Mouse (Mus musculus): Measurements from ENCODE around the gene Slc6a8. TPM values are rescaled to one million over a fixed set of nuclear protein-coding genes. Genes with fewer than 3 reads are reported as not detected.

Gene Slc6a8
- polyA plus RNA-seq, 1 experiment from 2014 or later: 9.5 TPM

GRCm38 (mm10) chrX:73653392-73653791 lies 19.6 kb upstream of the Slc6a8 start:
- Histone ChIP-seq H3K9ac (replicated peaks; ENCODE audit: low read length) (no peak overlapping the region), H3K4me3 (replicated peaks; ENCODE audit: low read depth, low read length) (no peak overlapping the region), H3K9me3 (ENCODE audit: control insufficient read depth, low read length) (no peaks in the 10 kb centered on the region), H3K36me3 (ENCODE audit: control insufficient read depth, insufficient read depth, low read length) (no peaks in the 10 kb centered on the region), H3K27ac (replicated peaks; ENCODE audit: low read depth, low read length) (no peak overlapping the region), H3K4me1 (ENCODE audit: control insufficient read depth, insufficient read depth, low read length) (no peaks in the 10 kb centered on the region), H3K27me3 (ENCODE audit: control insufficient read depth, insufficient read depth, low read length) (no peaks in the 10 kb centered on the region), H3K4me2 (ENCODE audit: low read length) (no peak overlapping the region)
- DNase-seq (no peak), ATAC-seq (ENCODE audit: low FRiP score, low TSS enrichment) (no peak)
- WGBS: 87% methylated on average over 6 of the region's 6 CpGs

GRCm38 (mm10) chrX:73654177-73654576 lies 18.8 kb upstream of the Slc6a8 start:
- H3K4me2 ChIP-seq (ENCODE audit: low read length): no peak overlapping the region
- ATAC-seq (ENCODE audit: low FRiP score, low TSS enrichment): peak; percentile 71

GRCm38 (mm10) chrX:73655529-73655928 lies 17.4 kb upstream of the Slc6a8 start:
- no peak for ATAC-seq (ENCODE audit: low FRiP score, low TSS enrichment)
- H3K27me3 ChIP-seq (ENCODE audit: control insufficient read depth, insufficient read depth, low read length): no peaks in the 10 kb centered on the region
- H3K4me1 ChIP-seq (ENCODE audit: control insufficient read depth, insufficient read depth, low read length): 0 out of 2 replicates have a peak, but pooled peaks cover 5% of the 10 kb centered on the region
- no peak overlapping the region for H3K4me2 ChIP-seq (ENCODE audit: low read length)
- H3K36me3 ChIP-seq (ENCODE audit: control insufficient read depth, insufficient read depth, low read length): no peaks in the 10 kb centered on the region
- no peaks in the 10 kb centered on the region for H3K9me3 ChIP-seq (ENCODE audit: control insufficient read depth, low read length)
- H3K4me3 ChIP-seq (replicated peaks; ENCODE audit: low read depth, low read length): no peak overlapping the region
- no peak overlapping the region for H3K9ac ChIP-seq (replicated peaks; ENCODE audit: low read length)
- WGBS: 77% methylated on average over 3 of the region's 3 CpGs
- peak; percentile 39 for DNase-seq
- H3K27ac ChIP-seq (replicated peaks; ENCODE audit: low read depth, low read length): no peak overlapping the region

More at GRCm38 (mm10) chrX:73654177-73654576, 18.8 kb upstream of the Slc6a8 start:
- Histone ChIP-seq H3K9ac (replicated peaks; ENCODE audit: low read length) (no peak overlapping the region), H3K9me3 (ENCODE audit: control insufficient read depth, low read length) (no peaks in the 10 kb centered on the region), H3K4me1 (ENCODE audit: control insufficient read depth, insufficient read depth, low read length) (no peaks in the 10 kb centered on the region), H3K4me3 (replicated peaks; ENCODE audit: low read depth, low read length) (no peak overlapping the region), H3K27ac (replicated peaks; ENCODE audit: low read depth, low read length) (no peak overlapping the region), H3K27me3 (ENCODE audit: control insufficient read depth, insufficient read depth, low read length) (no peaks in the 10 kb centered on the region), H3K36me3 (ENCODE audit: control insufficient read depth, insufficient read depth, low read length) (no peaks in the 10 kb centered on the region)
- 16% methylated on average over 6 of the region's 6 CpGs for WGBS
- DNase-seq: peak; percentile 80

GRCm38 (mm10) chrX:73658391-73658790 lies 14.6 kb upstream of the Slc6a8 start:
- H3K4me2 ChIP-seq (ENCODE audit: low read length): peak overlapping the region; percentile 57
- no peaks in the 10 kb centered on the region for H3K27me3 ChIP-seq (ENCODE audit: control insufficient read depth, insufficient read depth, low read length)
- 0 out of 2 replicates have a peak, but pooled peaks cover 5% of the 10 kb centered on the region for H3K4me1 ChIP-seq (ENCODE audit: control insufficient read depth, insufficient read depth, low read length)
- ATAC-seq (ENCODE audit: low FRiP score, low TSS enrichment): no peak
- no peak overlapping the region for H3K9ac ChIP-seq (replicated peaks; ENCODE audit: low read length)
- H3K9me3 ChIP-seq (ENCODE audit: control insufficient read depth, low read length): no peaks in the 10 kb centered on the region
- H3K36me3 ChIP-seq (ENCODE audit: control insufficient read depth, insufficient read depth, low read length): no peaks in the 10 kb centered on the region
- peak; percentile 6 for DNase-seq
- no peak overlapping the region for H3K27ac ChIP-seq (replicated peaks; ENCODE audit: low read depth, low read length)
- WGBS: 55% methylated on average over 6 of the region's 7 CpGs
- H3K4me3 ChIP-seq (replicated peaks; ENCODE audit: low read depth, low read length): peak overlapping the region; percentile 48

- WGBS: 61% methylated on average over 13 of the region's 13 CpGs
- Histone ChIP-seq H3K9ac (replicated peaks; ENCODE audit: low read length) (peak overlapping the region; percentile 49; the same call in 1 of the 2 replicates), H3K27ac (replicated peaks; ENCODE audit: low read depth, low read length) (peak overlapping the region; percentile 60), H3K4me2 (ENCODE audit: low read length) (peak overlapping the region; percentile 57), H3K36me3 (ENCODE audit: control insufficient read depth, insufficient read depth, low read length) (no peaks in the 10 kb centered on the region), H3K4me3 (replicated peaks; ENCODE audit: low read depth, low read length) (peak overlapping the region; percentile 48), H3K9me3 (ENCODE audit: control insufficient read depth, low read length) (no peaks in the 10 kb centered on the region), H3K4me1 (ENCODE audit: control insufficient read depth, insufficient read depth, low read length) (0 out of 2 replicates have a peak, but pooled peaks cover 5% of the 10 kb centered on the region), H3K27me3 (ENCODE audit: control insufficient read depth, insufficient read depth, low read length) (no peaks in the 10 kb centered on the region)
- no peak for DNase-seq
- peak; percentile 16; the same call in 1 of the 2 replicates for ATAC-seq (ENCODE audit: low FRiP score, low TSS enrichment)
Observed at GRCm38 (mm10) chrX:73658936-73659574, 13.9 kb upstream of the Slc6a8 start.

GRCm38 (mm10) chrX:73659575-73660283 lies 13.2 kb upstream of the Slc6a8 start, which contains the start of gene Pnck:
Gene Pnck, minus strand, starts transcription at chrX:73660117.
- peak; percentile 74 for ATAC-seq (ENCODE audit: low FRiP score, low TSS enrichment)
- DNase-seq: peak; percentile 74
- H3K27ac ChIP-seq (replicated peaks; ENCODE audit: low read depth, low read length): peak within 1 kb of the TSS; percentile 60
- no peaks in the 10 kb centered on the region for H3K36me3 ChIP-seq (ENCODE audit: control insufficient read depth, insufficient read depth, low read length)
- H3K4me2 ChIP-seq (ENCODE audit: low read length): peak within 1 kb of the TSS; percentile 57
- H3K9ac ChIP-seq (replicated peaks; ENCODE audit: low read length): peak within 1 kb of the TSS; percentile 49
- no peaks in the 10 kb centered on the region for H3K27me3 ChIP-seq (ENCODE audit: control insufficient read depth, insufficient read depth, low read length)
- 27% methylated on average over 47 of the region's 57 CpGs for WGBS
- no peaks in the 10 kb centered on the region for H3K9me3 ChIP-seq (ENCODE audit: control insufficient read depth, low read length)
- peak within 1 kb of the TSS; percentile 48 for H3K4me3 ChIP-seq (replicated peaks; ENCODE audit: low read depth, low read length)
- 0 out of 2 replicates have a peak, but pooled peaks cover 5% of the 10 kb centered on the region for H3K4me1 ChIP-seq (ENCODE audit: control insufficient read depth, insufficient read depth, low read length)

GRCm38 (mm10) chrX:73660284-73660665 lies 12.7 kb upstream of the Slc6a8 start:
- Histone ChIP-seq H3K27ac (replicated peaks; ENCODE audit: low read depth, low read length) (peak overlapping the region; percentile 60; the same call in 1 of the 2 replicates), H3K4me3 (replicated peaks; ENCODE audit: low read depth, low read length) (peak overlapping the region; percentile 48), H3K36me3 (ENCODE audit: control insufficient read depth, insufficient read depth, low read length) (no peaks in the 10 kb centered on the region), H3K4me1 (ENCODE audit: control insufficient read depth, insufficient read depth, low read length) (0 out of 2 replicates have a peak, but pooled peaks cover 5% of the 10 kb centered on the region), H3K9ac (replicated peaks; ENCODE audit: low read length) (peak overlapping the region; percentile 49; the same call in 1 of the 2 replicates), H3K27me3 (ENCODE audit: control insufficient read depth, insufficient read depth, low read length) (no peaks in the 10 kb centered on the region), H3K4me2 (ENCODE audit: low read length) (peak overlapping the region; percentile 57), H3K9me3 (ENCODE audit: control insufficient read depth, low read length) (no peaks in the 10 kb centered on the region)
- DNase-seq (no peak), ATAC-seq (ENCODE audit: low FRiP score, low TSS enrichment) (peak; percentile 11; the same call in 1 of the 2 replicates)
- 65% methylated on average over 3 of the region's 3 CpGs for WGBS

- H3K36me3 ChIP-seq (ENCODE audit: control insufficient read depth, insufficient read depth, low read length): no peaks in the 10 kb centered on the region
- no peak overlapping the region for H3K9ac ChIP-seq (replicated peaks; ENCODE audit: low read length)
- no peak for ATAC-seq (ENCODE audit: low FRiP score, low TSS enrichment)
- no peaks in the 10 kb centered on the region for H3K9me3 ChIP-seq (ENCODE audit: control insufficient read depth, low read length)
- no peak overlapping the region for H3K4me3 ChIP-seq (replicated peaks; ENCODE audit: low read depth, low read length)
- H3K27ac ChIP-seq (replicated peaks; ENCODE audit: low read depth, low read length): no peak overlapping the region
- 0 out of 2 replicates have a peak, but pooled peaks cover 5% of the 10 kb centered on the region for H3K4me1 ChIP-seq (ENCODE audit: control insufficient read depth, insufficient read depth, low read length)
- no peaks in the 10 kb centered on the region for H3K27me3 ChIP-seq (ENCODE audit: control insufficient read depth, insufficient read depth, low read length)
- H3K4me2 ChIP-seq (ENCODE audit: low read length): no peak overlapping the region
- peak; percentile 57 for DNase-seq
Observed at GRCm38 (mm10) chrX:73663143-73663542, 9.8 kb upstream of the Slc6a8 start.

Measured in midbrain, embryonic 14.5 days (tissue).